In genomic region chr1:77972301-77972717, GRCm38 (mm10) we compare ENCODE assay signal across 8 mouse cellular contexts.
A peak's percentile ranks its signal among the peaks of the same experiment; 100 is the strongest.
DNase-seq lines count a peak whose midpoint lies in the region; ATAC-seq and TF ChIP-seq lines count a peak whose summit lies in the region.
"Had no signal": no experiment of that assay in that cellular context is flagged by ENCODE, and none has a peak within 500 bp of the region (broad histone marks: within the 10 kb centered on the region; RNA-seq: fewer than 3 reads in every experiment).

No protein-coding gene starts in this region.

- WGBS in heart, postnatal 0 days, result 8% methylated on average over 9 of the region's 9 CpGs

- H3K4me1 ChIP-seq in ES-E14 (ENCODE audit: control insufficient read depth in 2 of 2, insufficient read depth in 2 of 2, low read length in 2 of 2, poor library complexity in 1 of 2), result 0 out of 4 replicates have a peak, but pooled peaks cover 0 to 2% of the 10 kb centered on the region in 2 experiments
- no peaks in the 10 kb centered on the region for H3K4me1 ChIP-seq in heart, postnatal 0 days (ENCODE audit: control insufficient read depth, insufficient read depth)
- H3K4me1 ChIP-seq: liver, embryonic 15.5 days had no signal

- peak; percentile 71 for TF ChIP-seq CTCF in heart, postnatal 0 days (IDR thresholded peaks at IDR 0.05; ENCODE audit: low read depth)

- peak overlapping the region; percentile 33; the same call in 1 of the 2 replicates for H3K4me2 ChIP-seq in heart, postnatal 0 days (ENCODE audit: low read depth, low read length)
- H3K4me2 ChIP-seq: liver, embryonic 15.5 days had no signal

- peak; percentile 71 for DNase-seq in ES-E14 (ENCODE audit: low read depth, low spot score)
- DNase-seq in adrenal gland, adult (ENCODE audit: inconsistent age in 2 of 2, low spot score in 1 of 2), result peak; percentile 63 to 89
- peak; percentile 82 for DNase-seq in embryo, embryonic 10.5 days (ENCODE audit: low spot score)
- DNase-seq in heart, postnatal 0 days (ENCODE audit: low spot score), result peak; percentile 47
- DNase-seq in layer of hippocampus, adult 8-10 months (ENCODE audit: low spot score in 2 of 2), result peak; percentile 17 to 49
- DNase-seq in mesoderm, embryonic 11.5 days (ENCODE audit: low read depth, low spot score), result peak; percentile 83
- DNase-seq in skeletal muscle tissue, adult 2 months (ENCODE audit: low read depth, low spot score), result peak; percentile 19

- ATAC-seq in heart, postnatal 0 days (ENCODE audit: insufficient read depth, low read depth), result 0 out of 2 replicates have a peak, but pooled peaks have one; percentile 17

- in situ Hi-C loops in ES-E14 (cut with MboI; ENCODE audit: low sequenced_read_pairs in 2 of 2, unreplicated experiment in 2 of 2), result no loop called here

- no peak overlapping the region for H3K4me3 ChIP-seq in ES-E14 (ENCODE audit: insufficient read depth in 1 of 2, low read depth in 1 of 2, low read length in 2 of 2, poor library complexity in 1 of 2, severe bottlenecking in 1 of 2)
- no peak overlapping the region for H3K4me3 ChIP-seq in heart, postnatal 0 days (ENCODE audit: low read depth, low read length)
- H3K4me3 ChIP-seq: liver, embryonic 15.5 days had no signal

- H3K9ac ChIP-seq in ES-E14 (ENCODE audit: insufficient read depth, low read depth, low read length, poor library complexity, severe bottlenecking), result no peak overlapping the region
- no peak overlapping the region for H3K9ac ChIP-seq in heart, postnatal 0 days (replicated peaks; ENCODE audit: low read depth, low read length)
- H3K9ac ChIP-seq: liver, embryonic 15.5 days had no signal

- H3K9me3 ChIP-seq in ES-E14 (ENCODE audit: control insufficient read depth, insufficient read depth, low read depth, low read length), result no peaks in the 10 kb centered on the region
- no peaks in the 10 kb centered on the region for H3K9me3 ChIP-seq in heart, postnatal 0 days (replicated peaks; ENCODE audit: control insufficient read depth, low read length)
- H3K9me3 ChIP-seq: liver, embryonic 15.5 days had no signal

- no peaks in the 10 kb centered on the region for H3K27me3 ChIP-seq in heart, postnatal 0 days (ENCODE audit: control insufficient read depth, insufficient read depth, low read length)
- H3K27me3 ChIP-seq: liver, embryonic 15.5 days had no signal

- H3K27ac ChIP-seq in ES-E14 (ENCODE audit: insufficient read depth, low read depth, low read length, poor library complexity, severe bottlenecking), result no peak overlapping the region
- no peak overlapping the region for H3K27ac ChIP-seq in heart, postnatal 0 days (ENCODE audit: low read depth)
- H3K27ac ChIP-seq: liver, embryonic 15.5 days had no signal

- no peak for TF ChIP-seq EP300 in heart, postnatal 0 days (IDR thresholded peaks at IDR 0.05; ENCODE audit: low read depth)

- no peaks in the 10 kb centered on the region for H3K36me3 ChIP-seq in ES-E14 (ENCODE audit: control insufficient read depth, insufficient read depth, low read length, poor library complexity, severe bottlenecking)
- H3K36me3 ChIP-seq in heart, postnatal 0 days (replicated peaks; ENCODE audit: control insufficient read depth, insufficient read depth, low read length), result no peaks in the 10 kb centered on the region
- H3K36me3 ChIP-seq: liver, embryonic 15.5 days had no signal

TF ChIP-seq in ES-E14, 5 proteins besides CTCF, POLR2A, EP300 and RAD21:
- TF ChIP-seq CHD2 (IDR thresholded peaks at IDR 0.05; ENCODE audit: low read depth, low read length), result no peak
- no peak for TF ChIP-seq MAFK (IDR thresholded peaks at IDR 0.05; ENCODE audit: insufficient read depth, low read depth, low read length)
- TF ChIP-seq ZNF384 (IDR thresholded peaks at IDR 0.05; ENCODE audit: low read depth, low read length), result no peak
- no peak for TF ChIP-seq ZC3H11A (IDR thresholded peaks at IDR 0.05; ENCODE audit: borderline replicate concordance, low read depth, low read length)
- TF ChIP-seq HCFC1 (IDR thresholded peaks at IDR 0.05; ENCODE audit: borderline replicate concordance, insufficient read depth, low read length), result no peak

Comparison
In these comparisons a context has a peak if more than half of its experiments do, and no peak if none do; other contexts are left out.
1. DNase-seq: peak in every context shown above with its lines; median percentile 83 in mesoderm, embryonic 11.5 days; 82 in embryo, embryonic 10.5 days; 76 in adrenal gland, adult; 71 in ES-E14; 47 in heart, postnatal 0 days; 33 in layer of hippocampus, adult 8-10 months; 19 in skeletal muscle tissue, adult 2 months.